In genomic region chr10:13171461-13171860, GRCm38 (mm10) we compare ENCODE assay signal across 16 mouse cellular contexts. TPM values are rescaled to one million over a fixed set of nuclear protein-coding genes. Genes with fewer than 3 reads are reported as not detected.
DNase-seq lines count a peak whose midpoint lies in the region; ATAC-seq and TF ChIP-seq lines count a peak whose summit lies in the region.
"Had no signal": no experiment of that assay in that cellular context is flagged by ENCODE, and none has a peak within 500 bp of the region (broad histone marks: within the 10 kb centered on the region; RNA-seq: fewer than 3 reads in every experiment).

No protein-coding gene starts in this region.

- H3K4me3 ChIP-seq in heart, embryonic 16.5 days (ENCODE audit: low read length), result no peak overlapping the region
- H3K4me3 ChIP-seq in heart, adult 2 months, result no peak overlapping the region
- peak overlapping the region; percentile 12 for H3K4me3 ChIP-seq in megakaryocyte, embryonic 14.5 days (replicated peaks)
- H3K4me3 ChIP-seq in forebrain, embryonic 14.5 days (ENCODE audit: low read depth, low read length), result no peak overlapping the region
- no peak overlapping the region for H3K4me3 ChIP-seq in limb, embryonic 15.5 days
- H3K4me3 ChIP-seq: midbrain, embryonic 10.5 days had no signal

- no peak for TF ChIP-seq POLR2A in heart, adult 2 months (IDR thresholded peaks at IDR 0.05; ENCODE audit: insufficient read depth, low read depth, low read length)

- 41% methylated on average over 2 of the region's 2 CpGs for WGBS in heart, embryonic 16.5 days
- 64% methylated on average over 2 of the region's 2 CpGs for WGBS in heart, adult 2 months
- WGBS in forebrain, embryonic 14.5 days, result 79% methylated on average over 2 of the region's 2 CpGs
- 41% methylated on average over 2 of the region's 2 CpGs for WGBS in limb, embryonic 15.5 days

- peak overlapping the region; percentile 64 for H3K27ac ChIP-seq in heart, embryonic 16.5 days (ENCODE audit: low read length)
- H3K27ac ChIP-seq in heart, adult 2 months, result no peak overlapping the region
- peak overlapping the region; percentile 40; the same call in 1 of the 2 replicates for H3K27ac ChIP-seq in forebrain, embryonic 14.5 days (ENCODE audit: low read depth, low read length)
- peak overlapping the region; percentile 68 for H3K27ac ChIP-seq in limb, embryonic 15.5 days

- no peak for TF ChIP-seq CTCF in heart, adult 2 months (IDR thresholded peaks at IDR 0.05)

- no peaks in the 10 kb centered on the region for H3K36me3 ChIP-seq in heart, embryonic 16.5 days (ENCODE audit: control insufficient read depth, insufficient read depth)
- H3K36me3 ChIP-seq in heart, adult 2 months (ENCODE audit: control insufficient read depth, insufficient read depth, low read length), result no peaks in the 10 kb centered on the region
- peaks cover 11% of the 10 kb centered on the region for H3K36me3 ChIP-seq in megakaryocyte, embryonic 14.5 days (replicated peaks; ENCODE audit: low read length)
- 0 out of 2 replicates have a peak, but pooled peaks cover under 1% of the 10 kb centered on the region for H3K36me3 ChIP-seq in forebrain, embryonic 14.5 days (ENCODE audit: control insufficient read depth, insufficient read depth, low read length)
- peaks cover 6% of the 10 kb centered on the region; the same call in 1 of the 2 replicates for H3K36me3 ChIP-seq in limb, embryonic 15.5 days

- H3K4me2 ChIP-seq in heart, embryonic 16.5 days (ENCODE audit: low read depth, low read length), result no peak overlapping the region
- no peak overlapping the region for H3K4me2 ChIP-seq in forebrain, embryonic 14.5 days (ENCODE audit: low read length)
- no peak overlapping the region for H3K4me2 ChIP-seq in limb, embryonic 15.5 days
- H3K4me2 ChIP-seq: liver, embryonic 11.5 days had no signal

- no peak overlapping the region for H3K9ac ChIP-seq in heart, embryonic 16.5 days (ENCODE audit: low read length)
- no peak overlapping the region for H3K9ac ChIP-seq in heart, adult 2 months (ENCODE audit: low read depth, low read length)
- no peak overlapping the region for H3K9ac ChIP-seq in forebrain, embryonic 14.5 days (ENCODE audit: low read length)
- no peak overlapping the region for H3K9ac ChIP-seq in limb, embryonic 15.5 days

- no peak for DNase-seq in heart, adult 2 months
- no peak for DNase-seq in forebrain, embryonic 14.5 days (ENCODE audit: low spot score)
- DNase-seq in urinary bladder, adult 2 months (ENCODE audit: low spot score), result no peak
- DNase-seq: cerebellum, adult 11-12 months; kidney, postnatal 36 days had no signal

- no peaks in the 10 kb centered on the region for H3K9me3 ChIP-seq in heart, embryonic 16.5 days (replicated peaks; ENCODE audit: control insufficient read depth, low read length)
- H3K9me3 ChIP-seq in megakaryocyte, embryonic 14.5 days, result no peaks in the 10 kb centered on the region
- H3K9me3 ChIP-seq in forebrain, embryonic 14.5 days (replicated peaks; ENCODE audit: control insufficient read depth, low read length), result no peaks in the 10 kb centered on the region
- no peaks in the 10 kb centered on the region for H3K9me3 ChIP-seq in limb, embryonic 15.5 days
- H3K9me3 ChIP-seq: midbrain, embryonic 10.5 days had no signal

- ATAC-seq in heart, embryonic 16.5 days (replicated peaks; ENCODE audit: extremely low read depth, insufficient read depth, low FRiP score), result no peak
- ATAC-seq in megakaryocyte, adult 5-6 weeks (ENCODE audit: poor library complexity, severe bottlenecking), result no peak
- ATAC-seq in forebrain, embryonic 14.5 days, result no peak
- ATAC-seq in limb, embryonic 15.5 days (ENCODE audit: insufficient number of reproducible peaks, low FRiP score, low TSS enrichment, low read depth), result no peak
- no peak for ATAC-seq in megakaryocyte progenitor cell, adult 5-6 weeks (replicated peaks; ENCODE audit: poor library complexity)

- H3K4me1 ChIP-seq in heart, embryonic 16.5 days (ENCODE audit: control insufficient read depth, insufficient read depth, low read length), result peaks cover 16% of the 10 kb centered on the region
- no peaks in the 10 kb centered on the region for H3K4me1 ChIP-seq in heart, adult 2 months (ENCODE audit: control insufficient read depth, insufficient read depth, low read length)
- peaks cover 22% of the 10 kb centered on the region for H3K4me1 ChIP-seq in megakaryocyte, embryonic 14.5 days
- peaks cover 10% of the 10 kb centered on the region for H3K4me1 ChIP-seq in forebrain, embryonic 14.5 days (ENCODE audit: control insufficient read depth, insufficient read depth, low read length)
- peaks cover 31% of the 10 kb centered on the region for H3K4me1 ChIP-seq in limb, embryonic 15.5 days

- H3K79me2 ChIP-seq in heart, adult 2 months (replicated peaks; ENCODE audit: control insufficient read depth, insufficient read depth, low read length), result no peaks in the 10 kb centered on the region

- TF ChIP-seq EP300 in heart, adult 2 months (IDR thresholded peaks at IDR 0.05; ENCODE audit: insufficient read depth, low read depth, low read length), result no peak

- intact Hi-C loops in heart, adult 2 months (cut with DNase I), result no loop called here

- H3K27me3 ChIP-seq in heart, embryonic 16.5 days (ENCODE audit: control insufficient read depth, insufficient read depth, low read length), result no peaks in the 10 kb centered on the region
- H3K27me3 ChIP-seq in heart, adult 2 months (ENCODE audit: control insufficient read depth, insufficient read depth, low read length), result no peaks in the 10 kb centered on the region
- no peaks in the 10 kb centered on the region for H3K27me3 ChIP-seq in megakaryocyte, embryonic 14.5 days (replicated peaks)
- H3K27me3 ChIP-seq in forebrain, embryonic 14.5 days (replicated peaks; ENCODE audit: control insufficient read depth, insufficient read depth, low read length), result no peaks in the 10 kb centered on the region
- no peaks in the 10 kb centered on the region for H3K27me3 ChIP-seq in limb, embryonic 15.5 days

RNA-seq across cellular contexts. Expression of gene Zc2hc1b, which starts 6.4 kb away (rescaled TPM):
- not detected in 2 replicates for polyA plus RNA-seq in heart, embryonic 16.5 days (2015; fragmentation: Nextera tagmentation; extraction: Ambion mirVana)
- total RNA-seq in heart, adult 2 months (2021), result not detected
- polyA plus RNA-seq in heart, adult 2 months (2012; rRNA removed), result not detected in 2 replicates
- polyA plus RNA-seq in megakaryocyte, embryonic 14.5 days (2012; ENCODE audit: insufficient read depth, low replicate concordance), result not detected in 2 replicates
- not detected in 2 replicates for total RNA-seq in megakaryocyte, adult 5-6 weeks (2015)
- not detected in 2 replicates for total RNA-seq in megakaryocyte, adult 5-6 weeks (2017)
- not detected in 2 replicates for polyA plus RNA-seq in forebrain, embryonic 14.5 days (2014; fragmentation: Nextera tagmentation; extraction: Ambion mirVana)
- not detected in 2 replicates for polyA plus RNA-seq in limb, embryonic 15.5 days (2015; fragmentation: Nextera tagmentation; extraction: Ambion mirVana)
- not detected in 2 replicates for polyA plus RNA-seq in urinary bladder, adult 2 months (2012; rRNA removed)
- total RNA-seq in megakaryocyte progenitor cell, adult 5-6 weeks (2015), result not detected in 2 replicates
- not detected in 2 replicates for total RNA-seq in megakaryocyte progenitor cell, adult 5-6 weeks (2017)
- total RNA-seq: gastrocnemius, postnatal 4 days; layer of hippocampus, postnatal 36 days had no signal
- polyA plus RNA-seq: cortical plate, adult 2 months; liver, embryonic 11.5 days; midbrain, embryonic 10.5 days; small intestine, adult 2 months had no signal

RNA-seq across cellular contexts. Expression of gene Ltv1, which starts 21.5 kb away (rescaled TPM):
- polyA plus RNA-seq in heart, embryonic 16.5 days (2015; fragmentation: Nextera tagmentation; extraction: Ambion mirVana), result 42.4 and 47.1 TPM in 2 replicates
- total RNA-seq in heart, adult 2 months (2021), result 10 to 100 TPM; 22.8 to 22.9 TPM
- polyA plus RNA-seq in heart, adult 2 months (2012; rRNA removed), result 11.5 and 16.8 TPM in 2 replicates
- polyA plus RNA-seq in megakaryocyte, embryonic 14.5 days (2012; ENCODE audit: insufficient read depth, low replicate concordance), result 1.5 and 18.6 TPM in 2 replicates
- 39.0 and 45.8 TPM in 2 replicates for total RNA-seq in megakaryocyte, adult 5-6 weeks (2015)
- total RNA-seq in megakaryocyte, adult 5-6 weeks (2017), result 34.6 and 42.4 TPM in 2 replicates
- 37.3 and 38.8 TPM in 2 replicates for polyA plus RNA-seq in forebrain, embryonic 14.5 days (2014; fragmentation: Nextera tagmentation; extraction: Ambion mirVana)
- 70.1 and 74.3 TPM in 2 replicates for polyA plus RNA-seq in limb, embryonic 15.5 days (2015; fragmentation: Nextera tagmentation; extraction: Ambion mirVana)
- polyA plus RNA-seq in urinary bladder, adult 2 months (2012; rRNA removed), result 27.8 and 28.4 TPM in 2 replicates
- 91.4 and 91.6 TPM in 2 replicates for total RNA-seq in megakaryocyte progenitor cell, adult 5-6 weeks (2015)
- 68.6 and 69.3 TPM in 2 replicates for total RNA-seq in megakaryocyte progenitor cell, adult 5-6 weeks (2017)
